Mouse (Mus musculus) bone marrow, adult 2 months (tissue): ENCODE measurements at regions not wholly inside any gene's neighbourhood (a gene's known extent, or its start where the extent isn't known, plus 50 kb on each side); places are given as distances from the start of the nearest gene placed in this dataset.

Experiments used
- CTCF ChIP-seq: fragments of 200-500 bp; IDR thresholded peaks from 2 replicates; pipeline ENCODE4 v1.5.1; 2011; ENCODE audit warnings: low read length, control low read depth; ENCODE audit not compliant: control insufficient read depth, insufficient read depth
- POLR2A ChIP-seq: fragments of 200-500 bp; IDR thresholded peaks from 2 replicates; pipeline ENCODE4 v1.6.1; 2011; ENCODE audit warnings: low read depth, mild to moderate bottlenecking, control low read depth, low read length, borderline replicate concordance; ENCODE audit not compliant: control insufficient read depth

DNA sequence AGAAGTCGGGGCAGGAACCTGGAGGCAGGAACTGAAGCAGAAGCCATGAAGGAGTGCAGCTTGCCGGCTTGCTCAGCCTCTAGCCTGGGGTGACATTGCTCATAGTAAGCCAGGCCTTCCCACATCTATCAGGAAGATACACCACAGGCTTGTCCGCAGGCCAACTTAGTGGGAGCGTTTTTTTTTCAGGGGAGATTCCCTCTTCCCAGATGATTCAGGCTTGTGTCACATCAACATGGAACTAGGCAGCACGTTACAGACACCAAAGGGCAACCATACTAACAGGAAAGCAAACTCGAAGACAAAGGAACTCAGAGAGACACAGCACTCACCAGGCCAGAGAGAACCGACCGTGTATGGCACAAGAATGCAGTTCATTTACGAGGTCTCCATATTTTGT is 98.1 kb upstream of the Tle3 start:
- TF ChIP-seq CTCF (no peak), POLR2A (no peak)
